20 mouse cellular contexts compared by ENCODE assay signal in the genomic region with DNA sequence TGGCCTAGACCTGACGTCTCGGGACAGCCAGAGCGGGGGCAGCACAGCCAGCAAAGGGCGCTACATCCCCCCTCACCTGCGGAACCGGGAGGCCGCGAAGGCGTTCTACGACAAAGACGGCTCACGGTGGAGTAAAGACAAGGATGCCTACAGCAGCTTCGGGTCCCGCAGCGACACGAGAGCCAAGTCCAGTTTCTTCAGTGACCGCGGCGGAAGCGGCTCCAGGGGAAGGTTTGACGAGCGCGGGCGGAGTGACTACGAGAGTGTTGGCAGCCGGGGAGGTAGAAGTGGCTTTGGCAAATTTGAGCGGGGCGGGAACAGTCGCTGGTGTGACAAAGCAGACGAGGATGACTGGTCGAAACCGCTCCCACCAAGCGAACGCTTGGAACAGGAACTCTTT. TPM values are rescaled to one million over a fixed set of nuclear protein-coding genes. Genes with fewer than 3 reads are reported as not detected.
"Had no signal": no experiment of that assay in that cellular context is flagged by ENCODE, and none has a peak within 500 bp of the region (broad histone marks: within the 10 kb centered on the region; RNA-seq: fewer than 3 reads in every experiment).

No protein-coding gene starts in this region.

- H3K9me3 ChIP-seq: stomach, embryonic 15.5 days had no signal

- H3K4me2 ChIP-seq: limb, embryonic 13.5 days; liver, embryonic 11.5 days; liver, embryonic 15.5 days; midbrain, embryonic 13.5 days; neural tube, embryonic 12.5 days; stomach, embryonic 15.5 days had no signal

- DNase-seq: kidney, adult 9 months; kidney, postnatal 36 days; lung, adult 2 months; lung, postnatal 36 days; retina, postnatal 1 day; thymus, adult 18-20 months; thymus, postnatal 14 days had no signal

- ATAC-seq: lung, postnatal 0 days; midbrain, embryonic 13.5 days had no signal

- H3K9ac ChIP-seq: limb, embryonic 13.5 days; liver, embryonic 15.5 days; midbrain, embryonic 13.5 days; neural tube, embryonic 12.5 days; stomach, embryonic 15.5 days had no signal

- H3K27me3 ChIP-seq: limb, embryonic 13.5 days; liver, embryonic 15.5 days; midbrain, embryonic 13.5 days; neural tube, embryonic 12.5 days; stomach, embryonic 15.5 days had no signal

- H3K4me1 ChIP-seq: limb, embryonic 13.5 days; liver, embryonic 15.5 days; midbrain, embryonic 13.5 days; neural tube, embryonic 12.5 days; stomach, embryonic 15.5 days had no signal

- H3K27ac ChIP-seq: kidney, postnatal 0 days; limb, embryonic 13.5 days; liver, embryonic 15.5 days; midbrain, embryonic 13.5 days; neural tube, embryonic 12.5 days; stomach, embryonic 15.5 days had no signal

- H3K4me3 ChIP-seq: limb, embryonic 13.5 days; liver, embryonic 15.5 days; midbrain, embryonic 13.5 days; neural tube, embryonic 12.5 days; stomach, embryonic 15.5 days had no signal

- H3K36me3 ChIP-seq: liver, embryonic 15.5 days; neural tube, embryonic 12.5 days; stomach, embryonic 15.5 days had no signal

RNA-seq across cellular contexts. Expression of a gene that starts 0.7 kb away (rescaled TPM):
- total RNA-seq: layer of hippocampus, adult 18-20 months; left cerebral cortex, postnatal 36 days; megakaryocyte progenitor cell, adult 5-6 weeks; midbrain, postnatal 0 days had no signal
- polyA plus RNA-seq: kidney, postnatal 0 days; liver, embryonic 15.5 days; lung, adult 2 months; lung, postnatal 0 days; spleen, adult 2 months had no signal
